Mouse (Mus musculus) neutrophil, adult 5-6 weeks (primary cell): ENCODE data around the gene Gm1113. TPM values are rescaled to one million over a fixed set of nuclear protein-coding genes. Genes with fewer than 3 reads are reported as not detected.

ENCODE experiments used
- ATAC-seq: fragments of 151-379, 151-347 bp; 2 replicates; pipeline ENCODE4 v1.8.0; 2017; ENCODE audit warnings: mild to moderate bottlenecking, moderate TSS enrichment; ENCODE audit not compliant: insufficient number of reproducible peaks, poor library complexity, low FRiP score, severe bottlenecking; ENCODE audit errors: extremely low read depth
- total RNA-seq: library from RNA; stranded (forward); fragments of 200-1000 nt; gene quantifications from 2 replicates; pipeline ENCODE4 v1.2.3, GENCODE M21; 2017

Gm1113 gene
- total RNA-seq, 1 experiment from 2014 or later = not detected

GRCm38 (mm10) chr9:35488496-35488895 lies 29.6 kb downstream of the Gm1113 start:
- no peak for ATAC-seq

- ATAC-seq = no peak
These were observed 31.5 kb downstream of the Gm1113 start for GRCm38 (mm10) chr9:35486616-35487015.

- peak; percentile 80 for ATAC-seq
These were observed 34.1 kb downstream of the Gm1113 start for GRCm38 (mm10) chr9:35483949-35484348.

- no peak for ATAC-seq
These were observed 35.8 kb downstream of the Gm1113 start for GRCm38 (mm10) chr9:35482014-35482898.

- ATAC-seq = no peak
These were observed 38.6 kb downstream of the Gm1113 start for GRCm38 (mm10) chr9:35479456-35479855.

GRCm38 (mm10) chr9:35475394-35475793 lies 42.7 kb downstream of the Gm1113 start:
- no peak for ATAC-seq

- ATAC-seq = no peak
These were observed 43.9 kb downstream of the Gm1113 start for GRCm38 (mm10) chr9:35474104-35474724.

- no peak for ATAC-seq
These were observed 49.2 kb downstream of the Gm1113 start for GRCm38 (mm10) chr9:35468913-35469312.

GRCm38 (mm10) chr9:35467264-35467817 lies 50.7 kb downstream of the Gm1113 start:
- ATAC-seq = no peak

GRCm38 (mm10) chr9:35459594-35459993 lies 58.5 kb downstream of the Gm1113 start:
- no peak for ATAC-seq

Other genes starting within 250 kb of the Gm1113 start
- gene Cdon, start 97.1 kb downstream of the Gm1113 start, total RNA-seq = 2.6 and 2.7 TPM in 2 replicates
- gene Ddx25, start 40.3 kb upstream of the Gm1113 start, total RNA-seq = 1.3 and 1.5 TPM in 2 replicates
- gene Pus3, start 40.3 kb upstream of the Gm1113 start, total RNA-seq = 25.6 and 30.9 TPM in 2 replicates
- not detected in 2 replicates for gene Pate2, start 52.0 kb upstream of the Gm1113 start, total RNA-seq
- 11.9 and 14.5 TPM in 2 replicates for gene Hyls1, start 52.1 kb upstream of the Gm1113 start, total RNA-seq
- gene Pate4, start 93.7 kb upstream of the Gm1113 start, total RNA-seq = not detected in 2 replicates
- gene Pate3, start 129.9 kb upstream of the Gm1113 start, total RNA-seq = not detected in 2 replicates
- gene Pate1, start 169.1 kb upstream of the Gm1113 start, total RNA-seq = not detected in 2 replicates
- gene Gm17677, start 222.8 kb upstream of the Gm1113 start, total RNA-seq = not detected in 2 replicates